Mouse (Mus musculus): Measurements from ENCODE around the gene Gga2. TPM values are rescaled to one million over a fixed set of nuclear protein-coding genes. Genes with fewer than 3 reads are reported as not detected.

The Gga2 gene
- total RNA-seq, 2 experiments from 2014 or later: 29.0 to 30.3 TPM

DNA sequence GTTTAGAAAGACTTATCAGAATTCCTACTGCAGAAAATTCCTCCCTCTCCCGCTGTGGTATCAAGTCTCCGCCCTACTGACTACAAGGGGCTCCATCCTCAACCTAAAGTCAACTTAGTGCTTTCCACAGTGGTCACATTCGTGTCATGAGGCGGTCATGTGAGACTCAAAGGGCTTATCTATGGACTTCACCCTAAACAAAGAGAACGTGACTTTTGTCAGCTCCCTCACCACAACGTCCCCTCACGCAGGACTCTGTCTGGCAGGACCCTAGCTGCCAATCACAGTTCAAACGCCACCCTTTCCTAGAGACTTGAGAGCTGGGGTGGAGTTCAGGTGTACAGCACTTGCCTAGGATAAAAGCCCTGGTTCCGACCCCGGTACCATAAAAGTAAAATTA, 8.1 kb downstream of the Gga2 start:
- DNase-seq (ENCODE audit: low spot score in 2 of 2): no peak

DNA sequence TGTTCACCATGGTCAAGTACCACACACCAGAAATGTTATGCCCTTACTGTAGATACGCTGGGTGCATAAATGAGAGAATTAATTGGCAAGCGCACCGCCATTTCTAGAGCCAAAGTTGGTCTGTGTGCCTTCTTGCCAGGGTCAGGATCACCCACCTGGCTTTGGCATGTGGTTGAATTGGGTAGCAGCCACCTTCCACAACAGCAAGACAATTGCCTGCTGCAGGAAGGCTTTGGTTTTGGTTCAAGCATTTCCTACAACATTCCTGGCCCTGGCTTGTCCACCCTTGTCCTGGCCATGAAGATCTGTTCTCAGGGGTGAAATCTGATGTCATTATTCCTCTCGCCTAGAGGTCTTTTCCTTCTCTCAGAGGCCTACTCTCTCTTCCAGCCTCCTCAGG, 8.7 kb downstream of the Gga2 start:
- no peak for DNase-seq (ENCODE audit: low spot score in 2 of 2)

DNA sequence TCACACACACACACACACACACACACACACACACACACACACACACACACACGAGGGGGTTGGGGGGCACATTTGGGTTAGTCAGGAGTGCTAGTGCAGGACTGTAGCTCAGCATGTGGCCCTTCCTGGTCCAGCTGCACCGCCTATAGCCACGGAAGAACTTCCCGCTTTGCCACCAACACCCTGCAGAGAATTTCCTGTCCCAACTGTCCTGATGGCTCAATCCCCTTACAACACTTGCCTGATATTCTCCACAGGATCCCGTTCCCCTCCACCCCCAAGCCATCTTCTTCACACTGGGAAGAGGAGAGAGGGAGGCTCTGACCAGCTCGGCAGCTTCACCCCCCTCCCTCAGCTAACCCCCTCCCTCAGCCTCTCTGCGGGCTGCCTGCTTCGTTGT, 20.6 kb downstream of the Gga2 start:
- no peak for DNase-seq (ENCODE audit: low spot score in 2 of 2)

DNA sequence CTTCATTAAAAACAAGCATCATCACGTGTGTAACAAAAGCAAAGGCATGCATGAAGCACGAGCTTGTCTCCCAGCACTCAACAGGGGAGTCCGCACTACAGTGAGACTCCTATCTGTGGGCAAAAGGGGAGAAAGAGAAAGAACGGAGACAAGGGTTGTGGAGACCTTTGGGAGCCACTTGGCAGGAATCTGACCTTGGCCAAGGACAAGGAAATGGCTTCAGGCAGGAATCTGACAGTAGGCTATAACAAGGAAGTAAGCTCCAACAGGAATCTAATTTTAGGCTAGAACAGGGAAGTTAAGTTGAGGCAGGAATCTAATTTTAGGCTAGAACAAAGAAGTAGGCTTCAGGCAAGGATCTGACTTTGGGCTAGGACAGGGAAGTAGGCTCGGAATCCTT, 25.1 kb downstream of the Gga2 start:
- DNase-seq (ENCODE audit: low spot score in 2 of 2): no peak

DNA sequence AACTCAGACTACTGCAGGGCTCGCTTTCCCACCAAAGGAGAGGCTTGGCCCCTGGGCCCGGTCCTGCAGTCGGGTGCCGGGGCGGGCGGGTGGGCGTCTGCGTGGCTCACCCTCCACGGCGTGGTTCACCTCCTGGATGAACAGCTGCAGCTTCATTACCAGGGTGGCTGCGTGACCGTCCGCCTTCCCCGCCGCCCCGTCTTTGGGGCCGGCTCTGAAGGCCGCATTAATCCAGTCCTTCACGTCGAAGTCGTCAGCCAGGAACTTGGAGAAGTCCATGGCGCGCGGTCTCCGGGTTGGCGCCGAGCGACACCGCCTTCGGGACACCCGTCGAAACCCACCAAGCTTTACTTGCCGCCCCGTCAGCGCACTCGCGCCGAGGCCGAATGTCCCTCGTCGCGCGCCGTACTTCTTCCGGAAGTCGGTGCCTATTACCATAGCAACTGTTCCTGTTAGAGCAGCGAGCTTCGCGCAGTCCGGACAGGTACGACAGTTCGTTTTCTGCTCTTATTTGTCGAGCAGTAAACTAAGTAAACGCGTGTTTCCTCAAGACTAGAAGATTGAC, 39.6 kb downstream of the Gga2 start, which contains the start of gene Cog7:
Gene Cog7 (minus strand): TSS at position 405 of the 565 bp plus-strand sequence.
- DNase-seq (ENCODE audit: low spot score in 2 of 2): peak; percentile 85 to 95

DNA sequence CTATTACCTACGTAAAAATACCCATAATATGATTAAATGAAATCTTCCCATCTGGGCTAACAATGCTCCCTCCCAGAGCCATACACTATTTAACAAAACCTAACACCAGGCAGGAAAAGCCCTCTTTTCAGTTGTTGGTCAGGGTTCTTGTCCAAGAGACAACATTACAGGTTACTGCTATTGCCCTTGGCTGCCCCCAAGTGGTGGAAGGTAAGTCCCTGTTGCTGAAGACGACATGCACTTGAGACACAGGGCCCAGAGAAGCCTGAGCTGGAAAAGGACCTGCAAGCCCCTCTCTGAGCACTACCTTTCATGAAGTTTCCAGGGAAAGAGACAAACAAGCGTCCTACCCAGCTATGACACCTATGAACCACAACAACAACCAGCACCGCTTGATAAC, 46.0 kb downstream of the Gga2 start:
- peak in 1 of 2 experiments; percentile 51 for DNase-seq (ENCODE audit: low spot score in 2 of 2)

DNA sequence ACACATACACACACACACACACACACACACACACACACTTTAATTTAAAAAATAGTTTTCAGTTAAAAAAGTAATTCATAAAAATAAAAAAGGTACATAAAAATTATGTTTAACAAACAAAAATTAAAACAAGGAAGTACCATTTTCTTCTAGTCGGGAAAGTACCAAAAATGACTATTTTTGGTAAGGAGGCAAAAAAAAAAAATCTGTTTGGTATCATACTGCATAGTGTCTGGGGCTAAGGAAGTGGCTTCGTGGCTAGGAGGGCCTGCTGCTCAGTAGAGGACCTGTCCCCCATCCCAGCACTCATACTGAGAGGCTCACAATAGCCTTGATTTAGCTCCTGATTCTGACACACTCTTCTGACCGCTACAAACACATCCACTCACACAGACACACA, 49.3 kb downstream of the Gga2 start:
- no peak for DNase-seq (ENCODE audit: low spot score in 2 of 2)

DNA sequence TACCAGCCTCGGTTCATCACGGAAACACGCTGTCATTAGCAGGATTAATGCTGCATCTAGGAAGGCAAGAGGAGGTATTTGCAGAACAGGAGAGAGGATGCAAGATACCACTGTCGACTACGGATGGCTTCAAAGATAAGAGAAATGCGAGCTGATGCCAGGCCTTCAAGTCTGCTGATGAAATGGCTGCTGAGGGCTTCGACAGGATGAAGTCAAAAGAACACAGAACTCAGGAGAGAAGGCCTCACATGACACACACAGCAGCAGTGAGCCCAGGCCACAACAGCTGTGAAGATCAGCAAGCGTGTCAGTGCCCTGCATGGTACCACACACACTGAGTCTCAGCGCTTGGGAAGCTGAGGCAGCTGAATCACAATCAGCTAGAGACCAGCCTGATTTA, 50.8 kb downstream of the Gga2 start:
- no peak for DNase-seq (ENCODE audit: low spot score in 2 of 2)

DNA sequence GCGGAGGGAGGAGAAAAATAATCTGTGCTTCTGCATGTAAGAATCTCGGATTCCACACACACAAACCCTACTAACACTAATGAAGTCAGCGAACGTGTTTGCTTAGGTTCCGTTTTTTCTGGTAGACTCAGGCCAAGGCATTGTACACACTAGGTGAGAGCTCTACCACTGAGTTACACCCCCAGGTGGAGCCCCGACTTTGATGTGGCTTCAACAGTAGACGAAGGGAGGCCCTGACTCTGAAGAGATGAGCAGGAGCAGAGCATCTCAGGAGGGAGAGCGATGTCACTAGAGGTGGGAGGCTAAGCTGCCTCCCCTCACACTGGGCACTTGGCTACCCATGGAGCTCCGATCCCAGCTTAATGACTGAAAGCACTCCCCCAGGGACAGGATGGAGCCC, 52.2 kb downstream of the Gga2 start:
- no peak for DNase-seq (ENCODE audit: low spot score in 2 of 2)

DNA sequence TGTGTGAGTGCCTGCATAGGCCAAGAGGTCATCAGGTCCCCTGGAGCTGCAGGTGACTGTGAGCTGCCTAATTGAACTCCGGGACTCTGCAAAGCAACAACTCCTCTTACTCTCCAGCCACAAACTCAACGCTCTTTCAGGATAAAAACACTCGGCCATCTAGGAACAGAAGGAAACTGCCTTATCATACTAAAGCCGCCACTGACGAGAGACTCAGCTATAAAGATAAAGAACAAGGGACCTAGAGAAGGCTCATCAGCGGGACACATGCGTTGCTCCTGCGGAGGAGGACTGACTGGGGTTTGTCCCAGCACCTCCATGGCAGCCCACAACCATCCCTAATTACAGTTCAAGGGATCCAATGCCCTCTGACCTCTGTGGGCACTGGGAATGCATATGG, 52.8 kb downstream of the Gga2 start:
- DNase-seq (ENCODE audit: low spot score in 2 of 2): no peak

DNA sequence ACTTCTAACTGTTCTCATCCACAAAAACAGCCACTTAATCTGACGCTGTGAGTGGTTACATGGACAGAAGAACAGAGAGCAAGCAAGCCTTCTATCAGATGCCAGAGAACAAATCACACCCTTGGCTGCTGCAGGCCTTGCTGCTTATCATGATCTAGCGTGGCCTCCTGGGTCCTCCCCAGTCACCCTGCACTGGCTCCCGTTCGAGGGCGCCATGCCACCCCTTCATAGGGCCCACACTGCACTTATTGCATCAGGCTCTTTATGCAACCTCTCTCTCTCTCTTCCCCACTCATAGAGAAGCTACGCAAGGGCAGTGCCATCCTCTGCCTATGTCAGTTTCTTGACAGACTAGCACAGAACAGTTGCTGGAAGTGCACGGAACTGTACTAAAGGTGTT, 54.9 kb downstream of the Gga2 start:
- DNase-seq (ENCODE audit: low spot score in 2 of 2): no peak

DNA sequence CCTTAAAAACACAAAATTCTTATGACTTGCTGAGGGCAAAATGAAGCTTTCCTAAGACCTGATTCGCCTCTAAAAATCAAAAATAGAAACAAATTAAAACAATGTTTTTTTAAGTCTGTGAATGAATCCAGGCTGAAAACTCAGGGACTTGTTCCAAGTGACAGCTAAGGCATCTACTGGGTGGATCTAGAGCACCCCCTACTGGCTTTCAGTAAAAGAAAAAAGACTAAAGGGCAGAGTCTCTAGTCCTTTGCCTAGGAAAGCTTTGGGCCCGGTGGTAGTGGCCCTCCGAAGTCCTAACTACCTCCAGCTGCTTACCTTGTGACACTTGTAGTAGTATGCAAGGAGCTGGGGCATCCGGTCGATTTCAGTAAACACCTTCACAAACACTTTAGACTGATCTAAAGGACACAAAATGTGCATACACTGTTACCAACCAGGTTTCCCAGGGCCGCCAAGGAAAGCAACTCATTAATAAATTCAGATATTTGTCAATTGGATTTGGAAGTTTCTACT, 57.1 kb downstream of the Gga2 start:
- peak; percentile 32 to 82 for DNase-seq (ENCODE audit: low spot score in 2 of 2)

DNA sequence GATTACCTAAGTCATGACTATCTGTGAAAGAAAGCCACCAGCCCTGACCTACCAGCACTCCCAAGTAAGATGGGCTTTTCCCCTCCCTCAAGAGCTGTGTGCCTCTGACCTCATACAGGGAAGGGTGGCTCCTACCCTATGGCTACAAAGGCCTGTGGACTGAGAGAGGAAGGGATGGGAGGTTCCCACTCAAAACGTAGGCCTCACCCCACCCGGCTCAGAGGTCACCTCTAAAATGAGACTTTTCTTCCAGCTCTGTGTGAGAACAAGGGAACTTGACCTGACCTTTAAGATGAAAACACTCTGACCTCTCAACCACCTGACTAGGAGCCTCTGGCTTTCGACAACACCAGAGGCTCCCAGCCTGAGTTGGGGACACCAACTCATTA, 58.5 kb downstream of the Gga2 start:
- DNase-seq (ENCODE audit: low spot score in 2 of 2): no peak

DNA sequence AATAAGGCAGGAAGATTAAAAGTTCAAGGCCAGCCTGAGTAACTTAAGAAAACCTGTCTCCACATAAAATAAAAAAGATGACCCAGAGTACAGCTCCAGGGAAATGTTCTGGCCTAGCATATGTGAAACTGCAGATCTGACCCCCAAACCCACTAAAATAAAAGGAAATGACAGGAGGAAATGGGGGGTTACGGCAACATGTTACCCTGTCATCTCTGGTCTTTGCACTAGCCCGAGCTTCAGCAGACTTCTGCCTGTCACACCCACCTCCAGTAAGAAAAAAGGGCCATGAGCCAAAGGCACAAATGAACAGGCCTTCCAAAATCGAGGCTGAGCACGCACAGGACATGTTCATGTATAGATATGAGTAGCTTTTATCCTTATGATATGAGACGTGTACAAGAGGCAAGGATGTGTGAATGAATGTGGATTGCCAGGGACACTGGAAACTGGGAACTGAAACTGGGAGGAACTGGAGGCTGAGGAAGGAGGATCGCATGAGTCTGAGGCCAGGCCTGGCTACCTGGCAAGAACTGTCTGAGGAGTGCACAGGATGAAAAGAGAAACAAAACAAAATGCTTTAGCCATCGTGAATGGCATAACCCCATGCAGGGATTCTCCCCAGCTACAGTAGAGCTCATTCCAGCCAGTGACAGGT, 59.0 kb downstream of the Gga2 start:
- no peak for DNase-seq (ENCODE audit: low spot score in 2 of 2)

DNA sequence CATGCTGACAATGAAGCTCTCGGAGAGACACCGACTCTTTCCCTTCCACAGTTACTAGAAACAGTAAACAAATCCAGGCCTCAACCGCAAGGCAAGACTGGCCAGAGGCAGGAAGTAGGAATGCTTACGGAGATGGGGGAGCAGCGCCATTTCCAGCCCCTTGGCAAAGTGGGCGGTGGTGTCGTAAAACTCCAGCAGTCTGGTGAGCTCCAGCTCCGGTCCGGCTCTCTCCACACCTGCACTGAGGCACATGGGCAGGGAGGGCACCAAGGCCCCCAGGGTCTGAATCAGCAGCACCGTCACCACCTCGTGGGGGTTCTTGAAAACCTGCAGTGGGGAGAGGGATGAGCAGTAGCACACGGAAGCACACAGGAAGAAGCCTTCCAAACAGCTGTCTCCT, 65.2 kb downstream of the Gga2 start:
- no peak for DNase-seq (ENCODE audit: low spot score in 2 of 2)

DNA sequence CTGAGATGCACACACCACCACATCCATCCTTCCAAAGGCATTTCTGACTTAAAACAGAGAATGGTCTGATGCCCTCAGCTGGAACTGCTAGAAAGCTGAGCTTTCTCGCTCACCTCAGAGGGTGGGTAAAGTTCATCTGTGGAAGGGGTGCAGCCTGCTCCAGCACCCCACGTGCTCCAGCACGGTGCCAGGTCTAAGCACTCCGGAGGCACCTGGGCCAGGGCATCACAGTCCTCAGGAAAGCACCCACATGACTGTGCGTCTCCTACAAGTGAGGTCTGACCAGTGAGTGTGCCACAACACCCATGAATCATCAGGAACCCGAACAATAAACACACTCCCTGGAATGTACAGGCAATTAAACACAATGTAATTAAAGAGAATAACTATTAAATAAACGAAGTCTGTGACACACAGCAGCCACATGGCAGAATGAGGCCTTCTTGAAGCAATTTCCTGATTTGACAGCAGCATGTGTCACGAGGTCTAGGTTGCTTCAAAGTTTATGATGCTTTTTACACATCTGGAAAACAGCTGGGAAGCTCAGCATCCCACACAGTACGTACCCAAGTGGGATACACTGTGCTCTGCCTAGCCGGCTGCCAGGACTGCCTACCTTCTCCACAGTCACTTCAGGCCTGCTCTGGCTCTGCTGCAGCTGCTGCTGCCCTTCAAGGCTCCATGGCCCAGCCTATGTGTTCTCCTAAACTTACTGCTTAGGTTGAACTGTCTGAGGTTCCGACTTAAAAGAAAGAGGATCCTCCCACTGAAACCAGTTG, 65.9 kb downstream of the Gga2 start:
- DNase-seq (ENCODE audit: low spot score in 2 of 2): no peak

DNA sequence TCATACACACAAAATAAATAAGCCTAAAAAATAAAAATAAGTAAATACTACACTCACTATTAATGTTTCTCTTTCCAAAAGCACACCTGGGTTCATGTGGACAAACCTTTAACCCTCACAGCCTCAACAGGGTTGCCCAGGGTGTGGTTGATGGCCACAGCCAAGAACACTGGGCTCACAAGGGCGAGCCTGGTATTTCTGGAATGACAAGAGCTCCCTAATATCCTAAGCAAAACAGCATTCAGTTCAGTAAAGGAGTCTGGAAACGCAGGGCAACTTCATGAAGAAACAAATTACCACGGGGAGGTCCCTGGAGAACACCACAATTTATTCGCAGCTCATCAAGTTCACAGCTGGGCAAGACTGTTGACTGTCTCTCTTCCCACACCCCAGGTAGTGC, 73.5 kb downstream of the Gga2 start:
- DNase-seq (ENCODE audit: low spot score in 2 of 2): no peak

DNA sequence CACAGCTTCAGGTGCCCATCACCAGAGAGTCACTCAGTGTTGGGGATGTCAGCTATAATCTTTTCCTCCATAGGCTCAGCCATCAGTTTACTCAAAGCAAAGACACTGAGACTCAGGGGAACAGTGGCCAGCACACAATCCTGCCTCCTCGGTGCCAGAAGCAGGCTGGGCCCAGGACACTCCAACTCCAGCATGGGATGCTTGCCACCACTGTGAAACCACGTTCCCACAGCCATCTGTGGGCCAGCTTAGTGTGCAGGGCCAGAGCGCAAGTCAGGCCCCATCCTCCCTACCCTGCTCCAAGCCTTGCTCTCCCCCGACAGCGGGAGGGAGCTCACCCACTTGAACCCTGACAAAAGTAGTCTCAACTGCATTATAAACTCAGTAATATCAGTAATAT, 74.8 kb downstream of the Gga2 start:
- DNase-seq (ENCODE audit: low spot score in 2 of 2): no peak

DNA sequence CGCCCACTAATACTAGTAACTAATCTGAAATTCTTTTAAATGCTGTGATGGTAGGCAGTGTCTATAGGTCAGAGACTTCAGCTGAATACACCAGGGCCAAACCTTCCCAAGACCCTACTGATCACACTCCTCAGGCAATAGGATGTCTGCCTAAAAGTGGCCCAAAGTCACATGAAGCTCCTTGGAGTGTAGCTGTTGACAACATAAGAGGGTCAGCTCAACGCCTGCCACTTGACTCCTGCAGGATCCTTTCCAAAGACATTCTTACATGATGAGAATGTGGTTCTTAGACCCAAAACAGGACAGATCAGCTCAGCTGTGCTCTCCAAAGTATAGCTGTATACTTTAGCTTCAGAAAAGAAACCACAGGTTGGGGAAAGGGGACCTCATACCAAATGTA, 78.7 kb downstream of the Gga2 start:
- no peak for DNase-seq (ENCODE audit: low spot score in 2 of 2)

DNA sequence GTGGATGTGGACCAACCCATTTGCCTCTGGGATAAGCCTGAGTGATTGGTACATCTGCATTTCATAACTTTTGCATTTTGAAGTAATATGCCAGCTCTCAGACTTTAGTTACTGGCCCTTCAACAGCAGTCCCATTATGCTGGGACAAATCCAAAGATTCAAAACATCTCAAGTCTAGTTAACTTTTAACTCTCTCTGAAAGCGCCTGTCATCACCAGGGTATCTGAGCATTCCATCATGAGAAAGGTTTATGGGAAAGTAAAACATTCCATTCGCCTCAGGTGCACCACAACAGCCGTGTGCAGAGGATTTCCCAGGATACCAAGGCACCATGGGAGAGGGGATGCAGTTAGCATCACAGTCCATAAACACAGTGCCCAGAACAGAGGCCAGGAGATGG, 79.4 kb downstream of the Gga2 start:
- DNase-seq (ENCODE audit: low spot score in 2 of 2): no peak

DNA sequence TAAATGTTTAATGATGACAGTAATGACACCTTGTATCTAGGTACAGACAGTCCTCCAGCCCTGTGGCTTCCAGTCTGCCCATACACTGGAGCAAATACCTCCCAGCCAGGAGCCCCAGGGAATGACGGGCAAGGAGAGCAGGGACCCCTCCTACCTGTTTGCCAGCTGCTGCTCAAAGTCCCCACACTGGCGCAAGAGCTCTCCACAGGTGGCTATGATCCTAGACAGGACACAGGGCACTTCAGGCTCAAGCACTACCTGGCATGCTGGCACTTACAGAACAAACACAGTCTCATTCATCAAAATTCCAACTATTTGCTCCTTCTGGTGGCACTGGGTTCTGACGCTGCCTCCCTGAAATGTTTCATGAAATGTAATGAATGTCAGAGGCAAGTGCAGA, 80.0 kb downstream of the Gga2 start:
- DNase-seq (ENCODE audit: low spot score in 2 of 2): no peak

DNA sequence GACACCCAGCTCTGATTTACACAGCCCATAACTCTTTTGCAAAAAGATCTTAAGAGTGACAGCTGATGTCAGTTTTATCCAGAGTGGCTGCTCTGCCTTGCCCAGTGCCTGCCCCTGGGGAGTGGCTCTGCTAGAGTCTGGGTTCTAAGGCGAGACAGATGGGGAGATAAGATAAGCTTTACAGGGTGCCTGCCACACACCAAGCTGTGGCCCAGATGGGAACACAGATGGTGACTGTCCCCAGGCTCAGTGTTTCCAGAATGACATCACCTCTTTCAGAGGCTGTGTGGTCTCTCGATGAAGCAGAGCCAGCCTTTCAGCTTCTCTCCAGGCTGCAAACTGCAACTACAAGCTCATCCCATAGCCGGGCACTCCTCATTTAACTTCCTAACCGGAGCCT, 81.3 kb downstream of the Gga2 start:
- peak; percentile 83 to 94 for DNase-seq (ENCODE audit: low spot score in 2 of 2)

DNA sequence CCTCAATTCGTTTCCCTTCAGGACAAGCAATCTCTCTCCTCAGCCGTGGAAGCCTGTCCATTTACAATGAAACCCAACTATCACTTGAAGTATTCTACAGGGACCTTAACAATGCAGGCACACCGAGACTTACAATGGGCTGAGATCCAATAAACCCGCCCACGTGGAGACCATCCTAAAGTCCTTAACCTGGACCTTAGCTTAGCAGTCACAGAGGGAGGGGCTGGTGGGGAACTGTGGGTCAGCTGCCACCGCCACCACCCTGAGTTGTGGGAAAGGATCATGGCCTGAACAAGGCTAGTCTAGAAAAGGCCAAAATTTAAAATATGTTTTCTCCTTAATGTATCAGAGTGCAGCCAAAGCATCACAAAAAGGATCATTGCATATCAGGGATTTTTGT, 81.8 kb downstream of the Gga2 start:
- DNase-seq (ENCODE audit: low spot score in 2 of 2): no peak

Data from layer of hippocampus, adult 18-20 months (tissue).